Mouse (Mus musculus) Patski (cell line): ENCODE data around the gene Prpf18. TPM values are rescaled to one million over a fixed set of nuclear protein-coding genes. Genes with fewer than 3 reads are reported as not detected.
"Not testable (repeated sequence)": the region's sequence is repeated elsewhere in the genome, so short reads cannot be mapped to it uniquely, and the experiment has no call there.

Experiments used
- ATAC-seq: fragments of 100-300 bp; one replicate; pipeline ENCODE4 v1.8.0; 2021
- CTCF ChIA-PET: fragments of 350-600 bp; sonication (Branson Sonifier 250); formaldehyde crosslinking; loops from one replicate; lab custom pipeline; 2022; ENCODE audit warnings: inconsistent platforms; lab: Charles Lee
- POLR2A ChIA-PET: fragments of 350-600 bp; sonication (Branson Sonifier 250); formaldehyde crosslinking; loops from one replicate; lab custom pipeline; 2022; ENCODE audit warnings: antibody characterized with exemption, inconsistent platforms; lab: Charles Lee
- DNase-seq: peaks from one replicate; pipeline ENCODE4 v3.0.0-alpha.2; 2011; ENCODE audit warnings: low read depth, low spot score
- H3K27me3 ChIP-seq: fragments of 371-371 bp; one replicate; pipeline ENCODE4 v1.5.1; 2021
- CTCF ChIP-seq: fragments of 100-300 bp; IDR thresholded peaks from one replicate; pipeline ENCODE4 v1.5.1; 2021
- in situ Hi-C: fragments of 300-500 bp; cut with MboI; formaldehyde crosslinking; loops from 3 replicates; pipeline ENCODE4 v1.11.1; 2018; ENCODE audit warnings: low pct_unique_long_range_greater_than_20kb, mixed read lengths
- polyA plus RNA-seq: library from polyadenylated mRNA; unstranded; gene quantifications from one replicate; pipeline ENCODE4 v1.2.3, GENCODE M21; 2021

The Prpf18 gene
- polyA plus RNA-seq, 1 experiment from 2014 or later: 34.5 TPM

GRCm38 (mm10) chr2:4616995-4617394, 34.9 kb downstream of the Prpf18 start:
- ATAC-seq (no peak), DNase-seq (no peak)
- TF ChIP-seq CTCF: no peak
- ChIA-PET CTCF (interaction anchor here (2.3 kb wide), 1 partner anchor 118 kb away, joined by 6 read pairs; no protein-coding TSS in a partner anchor), POLR2A (interaction anchor here (1.8 kb wide), 1 partner anchor 15 kb away, joined by 4 read pairs; no protein-coding TSS in a partner anchor)
- in situ Hi-C loops: loop anchor here (25.0 kb wide), 1 partner anchor 405 kb away; no protein-coding TSS in a partner anchor
- no peaks in the 10 kb centered on the region for H3K27me3 ChIP-seq

- H3K27me3 ChIP-seq: no peaks in the 10 kb centered on the region
- ChIA-PET CTCF (no interaction called here), POLR2A (no interaction called here)
- ATAC-seq: peak; percentile 39
- DNase-seq: no peak
- no peak for TF ChIP-seq CTCF
- in situ Hi-C loops: loop anchor here (25.0 kb wide), 1 partner anchor 403 kb away; no protein-coding TSS in a partner anchor
Observed at GRCm38 (mm10) chr2:4615014-4615546, 36.8 kb downstream of the Prpf18 start.

GRCm38 (mm10) chr2:4614276-4614929, 37.5 kb downstream of the Prpf18 start:
- DNase-seq, ATAC-seq, POLR2A ChIA-PET, CTCF ChIA-PET, H3K27me3 ChIP-seq: not testable (repeated sequence)
- in situ Hi-C loops: loop anchor here (25.0 kb wide), 1 partner anchor 402 kb away; no protein-coding TSS in a partner anchor

GRCm38 (mm10) chr2:4611704-4612103, 40.2 kb downstream of the Prpf18 start:
- no peak for TF ChIP-seq CTCF
- in situ Hi-C loops: loop anchor here (25.0 kb wide), 1 partner anchor 399 kb away; no protein-coding TSS in a partner anchor
- DNase-seq: no peak
- ChIA-PET CTCF (no interaction called here), POLR2A (no interaction called here)
- H3K27me3 ChIP-seq: no peaks in the 10 kb centered on the region
- no peak for ATAC-seq

- ATAC-seq (no peak), DNase-seq (no peak)
- TF ChIP-seq CTCF: no peak
- in situ Hi-C loops: loop anchor here (25.0 kb wide), 1 partner anchor 399 kb away; no protein-coding TSS in a partner anchor
- CTCF ChIA-PET: no interaction called here
- POLR2A ChIA-PET: no interaction called here
- H3K27me3 ChIP-seq: no peaks in the 10 kb centered on the region
Observed at GRCm38 (mm10) chr2:4611295-4611694, 40.6 kb downstream of the Prpf18 start.

- no peak for ATAC-seq
- no peak for DNase-seq
- ChIA-PET POLR2A (no interaction called here), CTCF (interaction anchor here (1.9 kb wide), 1 partner anchor 111 kb away, joined by 9 read pairs; no protein-coding TSS in a partner anchor)
- H3K27me3 ChIP-seq: no peaks in the 10 kb centered on the region
- no peak for TF ChIP-seq CTCF
- in situ Hi-C loops: loop anchor here (25.0 kb wide), 1 partner anchor 397 kb away; no protein-coding TSS in a partner anchor
Observed at GRCm38 (mm10) chr2:4609433-4609832, 42.5 kb downstream of the Prpf18 start.

- in situ Hi-C loops: loop anchor here (25.0 kb wide), 1 partner anchor 396 kb away; no protein-coding TSS in a partner anchor
- TF ChIP-seq CTCF: no peak
- ChIA-PET POLR2A (no interaction called here), CTCF (interaction anchor here (0.7 kb wide), 1 partner anchor 29 kb away, joined by 3 read pairs; no protein-coding TSS in a partner anchor)
- ATAC-seq (no peak), DNase-seq (no peak)
- no peaks in the 10 kb centered on the region for H3K27me3 ChIP-seq
Observed at GRCm38 (mm10) chr2:4608253-4608652, 43.7 kb downstream of the Prpf18 start.

GRCm38 (mm10) chr2:4606559-4606958, 45.4 kb downstream of the Prpf18 start:
- in situ Hi-C loops: loop anchor here (25.0 kb wide), 1 partner anchor 394 kb away; no protein-coding TSS in a partner anchor
- no peak for TF ChIP-seq CTCF
- DNase-seq (no peak), ATAC-seq (no peak)
- CTCF ChIA-PET: interaction anchor here (1.2 to 1.6 kb wide), 2 partner anchors 12 to 107 kb away, joined by 4 to 5 read pairs; no protein-coding TSS in a partner anchor
- no peaks in the 10 kb centered on the region for H3K27me3 ChIP-seq
- POLR2A ChIA-PET: no interaction called here

GRCm38 (mm10) chr2:4603361-4603945, 48.5 kb downstream of the Prpf18 start:
- H3K27me3 ChIP-seq: no peaks in the 10 kb centered on the region
- ChIA-PET POLR2A (no interaction called here), CTCF (no interaction called here)
- ATAC-seq: no peak
- TF ChIP-seq CTCF: no peak
- no peak for DNase-seq
- in situ Hi-C loops: loop anchor here (5.0 to 25.0 kb wide), 2 partner anchors 106 to 391 kb away; no protein-coding TSS in a partner anchor
